Mouse (Mus musculus): ENCODE results near the gene Pcnx4.
A peak's percentile ranks its signal among the peaks of the same experiment; 100 is the strongest.
"Not testable (repeated sequence)": the region's sequence is repeated elsewhere in the genome, so short reads cannot be mapped to it uniquely, and the experiment has no call there.

Gene Pcnx4

DNA sequence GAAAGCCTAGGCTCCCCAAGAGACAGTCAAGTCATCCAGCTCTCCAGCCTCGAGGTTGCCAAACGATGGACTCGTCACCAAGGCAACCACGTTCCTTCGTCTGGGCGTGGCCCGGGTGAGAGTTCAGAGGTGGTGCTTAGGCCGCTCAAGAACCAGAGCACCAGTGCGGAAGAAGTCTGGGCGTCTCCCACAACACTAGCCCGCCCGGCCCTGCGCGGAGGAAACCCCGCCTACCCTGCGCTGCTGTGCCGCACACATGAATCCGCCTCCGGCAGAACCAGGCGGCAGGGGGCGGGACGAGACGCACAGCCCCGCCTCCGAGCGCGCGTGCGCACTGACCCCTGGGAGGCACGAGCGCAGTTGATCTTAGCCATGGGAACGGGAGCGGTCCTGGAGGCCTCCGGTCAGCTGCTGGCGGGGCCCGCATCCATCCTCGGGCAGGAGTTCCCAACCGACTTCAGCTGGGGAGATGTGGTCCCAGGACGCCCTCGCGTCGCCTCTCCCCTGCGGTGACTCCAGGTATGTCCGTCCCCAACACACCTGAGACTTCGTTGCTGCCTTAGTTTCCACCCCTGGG is at the start of gene Pcnx4:
TSS of gene Pcnx4 (plus strand) at position 363 of the 577 bp plus-strand sequence.
- DNase-seq = peak; percentile 95

DNA sequence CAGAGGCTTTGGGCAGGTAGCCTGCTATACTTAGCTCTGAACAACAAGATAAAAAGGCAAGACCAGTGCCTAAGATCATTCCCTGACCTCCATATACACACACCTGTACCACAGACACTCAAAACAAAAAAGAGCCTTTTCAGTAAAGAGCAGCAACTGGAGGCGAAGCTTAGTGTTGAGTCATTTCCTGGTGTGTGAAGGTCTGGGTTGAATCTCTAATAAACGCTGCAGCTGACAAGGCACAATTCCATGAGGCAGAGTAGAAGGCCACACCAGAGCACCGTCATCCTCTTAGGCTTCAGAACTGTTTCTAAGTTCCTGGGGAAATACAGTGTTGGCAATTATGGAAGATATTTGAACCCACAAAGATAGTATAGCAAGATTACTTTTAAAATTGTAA is 48.7 kb upstream of the Pcnx4 start:
- DNase-seq = no peak

DNA sequence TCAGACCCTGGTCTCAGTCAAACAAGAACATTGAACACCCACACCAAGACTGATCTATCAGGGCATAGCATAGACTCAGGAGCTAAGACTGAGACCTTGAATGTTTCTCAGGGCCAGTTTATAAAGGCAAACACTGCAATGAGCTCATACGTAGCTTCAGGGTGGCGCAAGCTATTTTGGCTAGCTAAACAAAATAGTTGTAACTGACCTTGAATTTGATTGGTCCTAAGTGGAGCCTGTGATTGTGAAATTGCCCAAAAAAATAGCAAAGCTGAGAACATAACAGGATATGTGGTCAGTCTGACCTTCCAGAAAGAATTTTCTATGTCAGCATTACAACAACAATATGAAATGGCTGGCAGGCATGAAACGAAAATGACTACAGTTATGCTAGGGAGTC is 46.2 kb upstream of the Pcnx4 start:
- no peak for DNase-seq

DNA sequence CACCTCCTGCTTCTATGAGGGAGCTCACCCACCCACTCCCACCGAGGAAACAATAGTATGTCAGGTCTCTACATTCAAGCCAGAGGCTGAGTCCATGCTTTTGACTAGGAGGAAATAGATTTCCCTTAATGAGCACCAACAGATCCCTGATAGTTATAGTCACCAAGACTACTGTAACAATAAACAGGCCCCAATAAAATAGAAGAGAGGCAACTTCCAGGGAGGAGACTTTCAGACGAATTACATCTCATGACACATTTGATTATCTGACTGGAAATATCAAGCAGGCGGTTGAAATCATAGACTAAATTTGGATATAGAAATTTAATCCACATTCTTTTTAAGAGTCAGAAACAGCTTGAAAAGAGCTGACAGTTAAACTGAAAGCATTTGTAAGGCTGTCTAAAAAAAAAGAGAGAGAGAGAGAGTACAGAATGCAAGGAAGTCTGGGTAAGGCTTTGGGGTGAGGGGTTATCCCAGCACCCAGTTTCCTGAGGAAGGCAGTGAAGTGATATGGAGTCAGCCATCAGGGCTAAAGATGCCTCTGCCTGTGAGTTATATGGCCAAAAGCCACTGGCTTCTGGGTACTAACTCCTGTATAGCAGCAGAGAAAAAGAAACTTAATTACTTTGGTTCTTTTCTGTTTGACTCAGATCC is 45.0 kb upstream of the Pcnx4 start:
- no peak for DNase-seq

DNA sequence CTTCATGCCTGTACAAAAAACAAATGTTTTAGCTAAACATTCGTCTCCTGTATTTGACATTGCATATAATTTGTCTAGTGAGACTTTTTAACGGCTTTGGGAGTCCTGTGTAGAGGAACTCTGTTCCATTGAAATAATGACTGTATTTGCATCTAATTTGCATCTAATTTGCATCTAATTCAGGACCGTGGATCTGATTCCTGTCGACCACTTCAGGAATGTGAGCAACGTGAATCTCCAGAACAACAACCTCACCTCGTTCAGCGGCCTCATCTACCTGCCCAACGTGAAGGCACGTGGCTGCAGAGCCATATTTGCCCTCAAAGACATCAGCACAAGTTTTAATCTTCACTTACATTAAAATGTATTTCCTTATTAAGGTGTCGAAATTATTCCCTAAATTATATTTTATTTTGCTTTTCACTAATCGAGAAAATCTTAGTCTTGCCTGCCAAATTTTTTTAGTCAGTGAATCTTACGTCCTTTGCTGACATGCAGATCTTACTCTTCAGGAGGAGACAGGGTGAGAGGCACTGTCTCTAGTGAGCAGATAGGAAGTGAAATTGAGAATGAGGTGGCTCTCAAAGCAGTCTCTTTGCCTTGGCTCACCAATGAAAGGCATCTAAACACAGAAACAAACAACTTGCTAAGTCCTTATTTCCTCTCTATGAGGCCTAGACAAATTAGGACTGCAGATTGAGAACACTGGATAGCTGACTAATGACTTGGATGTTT is 39.1 kb upstream of the Pcnx4 start:
- no peak for DNase-seq

DNA sequence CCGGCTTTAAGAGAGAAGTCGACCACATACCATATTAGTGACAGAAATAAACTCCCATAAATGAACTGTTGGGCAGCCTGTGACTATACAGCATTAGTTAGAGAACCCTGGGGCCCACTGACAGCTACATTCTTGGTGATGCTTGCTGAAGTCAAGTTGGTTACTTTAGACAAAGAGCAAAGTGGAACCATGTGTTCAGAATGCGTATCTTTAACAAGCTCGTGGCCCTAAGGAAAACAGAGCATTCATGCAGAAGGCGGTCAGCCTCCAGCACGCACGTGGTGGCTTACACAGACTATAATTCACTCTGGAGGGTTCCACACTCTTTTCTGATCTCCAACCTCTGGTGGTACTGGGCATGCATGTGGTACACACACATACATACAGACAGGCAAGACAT is 26.6 kb upstream of the Pcnx4 start:
- DNase-seq = no peak

DNA sequence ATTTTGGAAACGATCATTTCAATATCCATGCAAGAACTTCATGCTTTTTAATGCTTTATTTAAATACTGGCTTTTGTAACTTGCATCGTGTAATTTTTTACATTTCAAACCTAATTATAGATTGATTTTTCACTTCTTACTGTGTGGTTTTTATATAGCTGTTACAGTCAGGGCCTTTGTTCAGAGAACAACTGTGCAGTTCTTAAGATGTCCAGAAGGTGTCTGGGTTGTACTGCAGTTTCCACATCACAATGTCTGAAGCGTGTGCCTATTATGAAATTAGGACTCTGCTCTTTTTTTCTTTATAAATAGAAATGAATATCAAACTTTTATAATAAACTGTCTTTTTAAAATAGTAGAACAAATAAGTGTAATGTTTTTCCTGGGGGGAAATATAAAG is 20.7 kb upstream of the Pcnx4 start:
- no peak for DNase-seq

DNA sequence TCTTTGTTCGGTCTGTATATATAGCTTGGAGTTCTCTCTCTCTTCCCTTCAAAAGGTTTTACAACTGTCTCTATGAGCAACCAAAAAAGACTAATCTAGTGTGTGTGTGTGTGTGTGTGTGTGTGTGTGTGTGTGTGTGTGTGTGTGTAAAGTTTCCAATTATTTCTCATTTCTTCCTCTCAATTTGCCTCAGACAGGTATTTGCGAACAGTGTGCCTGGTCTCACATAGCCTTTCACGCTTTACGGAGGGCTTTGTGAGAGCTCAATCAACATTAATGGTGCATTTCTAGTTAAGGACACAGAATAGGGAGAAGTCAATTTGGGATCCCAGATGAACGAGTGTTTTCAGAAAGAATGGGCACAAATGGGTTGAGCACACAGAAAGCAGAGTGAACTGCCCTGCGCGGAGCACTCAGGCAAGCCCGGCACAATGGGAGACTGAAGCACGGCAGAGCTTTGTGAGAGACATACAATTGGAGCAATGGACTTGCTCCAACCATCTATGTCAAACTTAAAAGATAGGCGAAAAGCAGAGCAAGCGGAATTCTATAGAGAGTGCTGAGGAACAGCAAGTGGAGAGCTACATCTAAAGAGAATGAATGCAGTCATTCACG is 18.0 kb upstream of the Pcnx4 start:
- no peak for DNase-seq

DNA sequence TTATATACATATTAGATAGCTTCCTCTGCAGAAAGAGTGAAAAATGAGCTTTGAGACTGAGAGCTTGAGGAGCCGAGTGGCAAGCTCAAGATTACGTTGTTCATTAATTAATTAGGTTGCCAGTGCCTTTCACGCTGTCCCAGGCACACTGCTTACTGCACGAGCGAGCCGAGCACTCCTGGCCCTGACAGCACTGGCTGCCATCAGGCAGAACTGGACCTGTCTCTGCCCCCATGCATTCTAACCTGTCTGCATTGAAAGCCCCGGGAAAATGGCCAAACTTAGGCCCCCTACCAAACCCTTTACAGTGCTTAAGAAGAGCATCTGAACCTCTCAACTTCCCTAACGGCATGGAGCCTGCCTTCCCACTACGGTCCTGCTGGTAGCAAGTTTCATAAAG is 16.8 kb upstream of the Pcnx4 start:
- no peak for DNase-seq

DNA sequence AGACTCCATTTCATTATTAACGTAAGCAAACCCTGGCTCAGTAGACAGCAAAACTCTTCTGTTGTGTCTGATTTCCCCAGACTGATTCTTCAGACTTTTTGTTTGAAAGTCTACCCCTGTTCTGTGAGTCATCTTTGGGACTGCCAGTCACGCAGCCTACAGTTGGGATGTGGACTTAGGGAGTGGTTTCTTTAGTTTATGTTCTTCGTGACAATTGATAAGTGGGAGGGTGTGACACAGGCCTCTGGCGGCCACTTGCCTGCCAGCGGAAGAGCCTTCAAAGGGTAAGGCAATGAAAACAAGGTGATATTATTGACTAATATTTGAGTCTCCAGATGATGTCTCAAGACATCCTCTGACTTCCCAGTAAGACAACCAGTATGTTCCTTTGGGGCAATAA is 16.3 kb upstream of the Pcnx4 start:
- DNase-seq = no peak

DNA sequence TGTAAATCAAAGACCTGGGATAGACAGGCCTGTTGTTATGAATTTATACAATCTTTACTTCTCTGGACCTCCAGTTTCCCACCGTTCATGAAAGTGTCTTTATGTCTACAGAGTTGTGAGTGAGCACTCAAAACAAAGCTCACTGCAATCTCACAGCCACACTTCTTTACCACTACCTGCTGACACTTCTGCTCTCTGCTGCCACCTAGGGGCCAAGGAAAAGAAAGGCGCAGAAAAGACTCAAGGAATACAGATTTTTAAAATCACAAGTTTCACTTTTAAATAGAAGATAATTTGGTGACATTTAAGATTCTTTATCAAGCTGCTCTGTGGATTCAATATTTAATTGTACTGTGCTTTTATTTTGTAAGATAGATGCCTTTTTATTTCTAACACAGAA is 15.5 kb upstream of the Pcnx4 start:
- peak; percentile 44 for DNase-seq

DNA sequence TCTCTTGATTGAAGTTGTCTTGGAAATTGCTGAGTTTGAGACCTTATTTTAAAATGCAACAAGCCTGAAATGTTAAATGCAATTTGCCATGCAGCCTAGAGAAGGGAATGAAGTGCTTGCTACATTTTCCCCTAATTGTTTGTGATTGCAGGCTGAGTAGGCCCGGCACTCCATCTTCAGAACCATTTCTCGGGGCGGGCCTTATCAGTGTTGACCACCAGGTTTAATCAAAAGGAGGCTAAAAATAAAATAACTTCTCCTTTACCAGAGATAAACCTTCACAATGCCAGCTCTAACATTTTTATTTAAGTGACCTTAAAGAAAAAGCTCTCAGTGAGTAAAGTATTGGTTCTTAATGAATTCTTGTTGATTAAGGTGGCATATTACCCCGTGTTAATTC is 10.6 kb upstream of the Pcnx4 start:
- no peak for DNase-seq

DNA sequence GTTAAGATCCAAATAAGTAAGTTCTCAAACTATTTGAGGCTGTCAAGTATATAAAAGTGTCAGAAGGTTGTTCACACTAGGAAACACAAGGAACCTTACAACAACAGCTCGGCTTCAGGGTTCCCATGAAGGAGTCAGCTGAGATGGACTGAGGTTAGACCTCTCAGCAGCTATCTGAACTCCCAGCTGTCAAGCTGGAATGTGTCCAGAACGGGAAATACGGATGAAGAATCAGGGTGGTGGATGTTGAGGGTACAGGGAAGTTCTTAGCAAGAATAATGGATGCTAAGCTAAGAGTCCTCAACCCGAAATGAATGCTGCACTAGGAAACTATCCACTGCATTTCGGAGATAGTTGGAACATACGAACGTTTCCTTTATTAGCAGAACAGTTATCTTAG is 3.9 kb upstream of the Pcnx4 start:
- no peak for DNase-seq

DNA sequence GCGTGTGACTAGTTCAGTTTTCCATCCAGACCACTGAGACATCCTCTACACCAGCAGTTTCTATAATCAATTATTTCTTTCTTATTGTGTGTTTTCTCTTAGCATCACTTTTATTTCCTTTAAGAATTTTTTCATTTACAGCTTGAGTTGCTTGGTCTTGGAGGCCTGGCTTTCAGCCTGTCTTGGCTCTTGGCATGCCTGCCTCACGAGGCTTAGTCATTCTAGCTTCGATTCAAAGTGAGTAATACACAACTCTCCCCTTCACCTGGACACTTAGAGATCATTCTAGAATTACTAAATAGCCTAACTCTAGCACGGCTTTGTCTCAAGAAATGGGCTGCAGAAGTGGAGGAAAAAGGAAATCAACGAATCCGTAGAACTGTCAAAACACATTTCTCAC is 2.2 kb upstream of the Pcnx4 start:
- no peak for DNase-seq

DNA sequence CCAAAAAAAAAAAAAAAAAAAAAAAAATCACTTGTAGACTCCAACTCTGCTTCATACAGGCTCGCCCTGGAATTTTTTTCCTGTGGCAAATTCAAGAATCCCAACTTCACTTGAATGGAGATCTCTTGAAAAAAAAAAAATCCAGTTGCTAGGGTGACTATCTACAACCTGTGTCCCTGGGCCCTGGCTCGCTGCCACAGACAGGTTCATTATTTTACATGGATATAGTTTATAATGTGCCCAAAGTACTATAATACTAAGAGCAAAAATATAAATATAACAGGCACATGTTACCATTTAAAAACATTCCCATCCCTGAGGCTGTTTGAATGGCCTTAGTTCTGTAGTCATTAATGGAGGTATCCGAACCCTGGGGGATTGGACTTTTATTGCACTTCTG is 584 bp upstream of the Pcnx4 start:
- no peak for DNase-seq

DNA sequence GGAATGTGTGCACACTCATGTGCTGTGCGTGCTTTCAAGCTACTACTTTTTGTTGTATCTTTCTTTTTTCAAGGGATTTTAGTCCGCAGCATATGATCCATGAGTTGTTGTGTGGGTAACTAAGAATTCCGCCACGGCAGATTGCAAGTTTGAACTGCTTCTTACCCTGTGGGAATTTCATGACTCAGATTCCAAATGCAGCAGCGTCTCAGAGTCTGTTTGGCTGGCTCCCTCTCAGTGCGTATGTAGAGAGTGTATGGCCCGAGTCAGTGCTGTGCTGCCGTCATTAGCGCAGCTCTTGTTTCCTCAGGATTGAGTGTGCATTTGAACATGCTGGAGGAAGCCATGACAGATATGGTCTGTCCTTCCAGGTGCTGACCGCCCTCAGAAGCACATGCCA is 2.4 kb downstream of the Pcnx4 start:
- peak; percentile 47 for DNase-seq

DNA sequence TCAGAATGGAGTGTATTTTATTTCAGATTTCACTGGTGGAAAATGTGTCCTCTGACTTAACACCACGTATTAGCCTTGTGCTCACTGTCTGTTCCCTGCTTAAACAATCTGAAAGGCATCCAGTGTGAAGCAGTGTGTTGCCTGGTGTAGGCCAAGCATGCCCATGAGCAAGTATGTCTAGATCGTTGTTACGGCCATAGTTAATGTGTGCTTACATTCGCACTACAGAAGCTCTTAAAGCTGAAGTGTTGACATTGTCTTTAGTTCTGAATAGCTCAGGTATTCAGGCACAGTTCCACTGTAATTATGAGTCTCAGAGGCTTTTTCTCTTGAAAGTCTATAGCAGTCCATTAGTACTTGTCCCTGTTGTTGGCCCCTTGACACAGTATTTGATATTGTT is 18.2 kb downstream of the Pcnx4 start:
- no peak for DNase-seq

DNA sequence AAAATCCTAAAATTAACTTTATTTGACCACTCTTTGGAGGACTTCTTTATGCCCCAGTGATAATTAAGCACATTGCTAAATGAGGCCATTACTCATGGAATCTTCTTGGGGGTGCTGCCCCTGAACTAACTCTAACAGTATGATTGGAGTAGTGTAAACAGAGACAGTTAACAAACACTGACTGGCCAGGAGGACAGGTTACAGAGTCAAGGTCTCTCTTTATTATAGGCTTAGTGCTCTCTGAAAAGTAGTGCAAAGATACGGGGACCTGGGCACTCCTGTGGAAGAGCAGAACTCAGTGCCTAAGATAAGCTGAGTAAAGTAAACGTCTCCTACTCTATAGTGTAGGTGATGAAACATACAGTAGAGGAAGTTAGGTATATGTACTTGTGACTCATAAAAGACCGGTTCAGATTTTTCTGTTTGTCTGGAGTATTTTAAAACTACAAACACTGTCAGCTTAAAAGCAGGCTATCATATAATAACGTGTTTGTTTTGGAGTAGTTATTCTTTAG is 28.2 kb downstream of the Pcnx4 start:
- DNase-seq = no peak

DNA sequence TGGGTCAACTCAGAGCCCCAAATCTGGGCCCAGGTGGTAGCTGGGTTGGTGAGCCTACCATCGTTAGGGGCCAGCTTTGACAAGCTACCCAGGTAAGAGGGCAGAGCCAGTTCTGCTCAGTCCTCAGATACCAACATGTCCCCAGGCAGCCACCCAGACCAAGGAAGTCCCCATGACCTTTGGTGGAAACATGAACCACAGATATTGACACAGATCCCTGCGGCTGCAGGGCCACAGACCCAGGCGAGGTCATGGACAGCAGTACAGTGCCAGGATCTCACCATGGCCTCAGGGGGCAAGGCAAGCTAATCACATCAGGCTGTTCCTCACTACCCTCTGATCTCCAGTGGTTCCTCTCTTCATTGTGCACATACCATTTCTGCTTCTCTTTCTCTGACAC is 45.8 kb downstream of the Pcnx4 start:
- no peak for DNase-seq

DNA sequence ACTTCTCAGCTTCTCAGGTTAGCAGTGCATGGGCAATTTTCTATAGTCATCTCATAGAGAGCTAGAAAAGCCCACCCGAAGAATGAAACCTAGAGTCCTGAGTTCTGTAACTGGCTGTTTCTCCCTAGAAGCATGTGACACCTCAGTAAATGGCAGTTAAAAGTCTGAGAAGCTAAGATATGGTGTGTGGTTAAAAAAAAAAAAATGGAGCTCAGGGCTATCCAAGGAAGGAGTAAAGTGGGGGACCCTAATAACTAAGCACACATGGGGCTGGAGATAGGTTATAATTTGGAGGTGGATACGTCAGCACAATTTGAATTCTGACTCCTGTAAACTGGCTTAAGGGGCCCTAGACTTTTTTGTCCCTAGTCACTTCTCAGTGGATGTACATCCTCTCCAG is 46.9 kb downstream of the Pcnx4 start:
- no peak for DNase-seq

DNA sequence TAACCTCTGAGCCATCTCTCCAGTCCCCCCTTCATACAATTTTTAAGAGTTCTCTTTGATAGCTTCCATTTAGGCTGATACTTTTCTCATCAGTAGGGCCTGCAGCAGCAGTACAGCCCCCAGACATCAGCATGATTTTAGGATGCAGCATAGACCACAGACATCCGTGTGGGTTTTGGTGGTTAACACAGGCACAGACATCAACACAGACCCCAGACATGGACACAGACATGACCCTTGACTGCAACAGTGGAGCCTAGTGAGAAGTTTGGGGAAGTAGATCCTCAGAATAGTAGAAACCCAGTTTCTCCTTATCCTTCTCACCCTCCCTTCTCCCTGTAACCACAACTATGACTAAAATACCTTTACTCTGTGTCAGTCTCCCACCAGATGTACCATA is 49.2 kb downstream of the Pcnx4 start:
- DNase-seq = no peak

DNA sequence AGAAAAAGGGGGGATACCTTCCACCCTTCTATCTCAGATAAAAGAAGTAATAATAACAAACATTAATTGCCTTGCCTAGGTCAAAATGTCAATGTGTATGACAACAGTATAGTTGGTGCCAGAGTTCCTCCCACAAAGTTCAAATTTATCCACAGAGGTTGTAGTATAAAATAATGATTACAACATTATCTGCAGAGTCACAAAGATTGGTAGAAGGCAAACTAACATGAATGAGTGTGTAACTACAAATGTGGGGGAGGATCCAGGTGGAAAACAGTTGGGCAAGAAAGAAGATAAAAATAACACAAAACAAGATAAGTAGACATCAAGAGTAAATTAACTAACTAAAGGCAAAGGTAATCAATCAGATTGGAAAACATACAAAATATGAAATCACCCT is 56.8 kb downstream of the Pcnx4 start:
- DNase-seq = no peak

DNA sequence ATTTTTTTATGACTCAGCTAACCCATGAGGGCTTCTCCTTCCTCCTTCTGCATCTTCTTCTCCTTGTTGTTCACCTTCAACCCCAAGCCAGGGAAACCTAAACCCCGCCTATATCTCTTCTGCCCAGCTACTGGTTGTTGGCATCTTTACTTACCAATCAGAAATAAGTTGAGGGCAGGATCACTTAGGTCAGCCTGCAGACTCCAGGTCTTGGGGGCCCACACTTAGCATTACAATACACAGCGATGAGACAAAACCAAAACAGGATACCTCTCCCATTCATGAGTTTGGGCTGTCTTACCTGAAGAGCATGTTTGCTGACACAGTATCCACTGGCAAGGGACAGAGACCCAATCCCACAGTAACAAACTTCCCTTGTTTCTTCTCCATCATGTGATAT is 57.8 kb downstream of the Pcnx4 start:
- no peak for DNase-seq

DNA sequence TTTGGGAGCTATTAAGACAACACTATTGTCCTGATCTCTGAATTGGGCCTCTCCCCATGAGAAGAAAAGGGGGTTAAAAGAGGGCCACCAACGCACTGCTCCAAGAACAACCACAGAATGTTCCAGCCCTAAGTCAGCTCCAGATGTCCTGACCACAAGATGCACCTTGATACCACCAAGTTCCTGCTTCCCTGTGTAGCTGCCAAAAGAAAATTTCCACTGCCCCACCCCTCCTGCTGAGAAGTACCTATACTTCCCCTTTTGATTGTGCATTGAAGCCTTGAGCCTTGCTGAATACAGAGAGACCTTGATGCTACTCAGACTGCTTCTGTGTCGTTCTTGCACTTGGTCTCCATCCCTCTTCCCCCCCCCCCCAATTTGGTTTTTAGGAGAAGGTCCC is 62.5 kb downstream of the Pcnx4 start:
- DNase-seq = not testable (repeated sequence)

Measured in right cerebral cortex, postnatal 25 days (tissue).